Mouse (Mus musculus): ENCODE measurements at regions not wholly inside any gene's neighbourhood (a gene's known extent, or its start where the extent isn't known, plus 50 kb on each side); places are given as distances from the start of the nearest gene placed in this dataset.

- DNase-seq (ENCODE audit: low read depth, low spot score): no peak
Observed at GRCm38 (mm10) chr2:148107607-148108115, 60.9 kb upstream of the Foxa2 start.

DNA sequence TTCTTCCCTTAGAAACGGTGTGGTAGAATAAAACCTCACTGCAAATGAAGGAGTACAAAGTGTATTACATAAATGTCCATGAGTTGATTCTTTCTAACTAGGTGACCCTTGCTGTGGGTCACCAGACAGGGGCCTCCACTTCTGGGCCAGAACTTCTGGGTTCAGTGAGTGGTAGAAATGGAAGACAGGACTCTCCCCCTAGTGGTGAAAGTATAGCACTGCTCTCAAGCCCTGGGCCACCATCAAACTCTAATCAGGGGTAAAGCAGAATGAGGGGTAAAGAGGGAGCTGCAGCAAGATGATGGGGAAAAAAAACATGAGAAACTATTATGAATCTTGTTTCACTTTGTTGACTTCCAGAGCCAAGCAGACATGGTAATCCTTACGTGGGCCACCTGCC lies 63.4 kb upstream of the Foxa2 start:
- peak; percentile 23 for DNase-seq (ENCODE audit: low read depth, low spot score)

- DNase-seq (ENCODE audit: low read depth, low spot score): peak; percentile 58
Observed at GRCm38 (mm10) chr2:148111889-148112288, 65.1 kb upstream of the Foxa2 start.

- no peak for DNase-seq (ENCODE audit: low read depth, low spot score)
Observed at GRCm38 (mm10) chr2:148113184-148113583, 66.4 kb upstream of the Foxa2 start.

DNA sequence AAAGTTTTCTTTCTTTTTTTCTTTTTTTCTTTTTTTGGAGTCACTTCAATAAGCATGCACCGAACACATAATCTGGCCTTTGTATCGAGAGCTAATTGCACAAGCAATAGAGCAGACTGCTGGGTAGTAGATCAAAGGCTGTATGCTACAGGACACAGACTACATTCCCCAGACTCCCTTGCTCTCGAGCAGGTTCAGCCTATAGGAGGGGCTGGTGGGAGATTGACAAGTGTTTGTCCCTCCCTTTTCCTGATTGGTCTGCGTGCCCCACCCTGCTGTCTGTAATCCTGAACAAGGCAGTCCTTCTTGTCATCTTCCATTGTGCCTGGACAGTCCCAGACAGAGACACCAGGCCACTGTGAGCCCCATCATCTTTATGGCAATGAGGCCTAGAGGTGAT lies 67.8 kb upstream of the Foxa2 start:
- peak; percentile 60 for DNase-seq (ENCODE audit: low read depth, low spot score)

GRCm38 (mm10) chr2:148116033-148116790 lies 69.4 kb upstream of the Foxa2 start:
- DNase-seq (ENCODE audit: low read depth, low spot score): no peak

DNA sequence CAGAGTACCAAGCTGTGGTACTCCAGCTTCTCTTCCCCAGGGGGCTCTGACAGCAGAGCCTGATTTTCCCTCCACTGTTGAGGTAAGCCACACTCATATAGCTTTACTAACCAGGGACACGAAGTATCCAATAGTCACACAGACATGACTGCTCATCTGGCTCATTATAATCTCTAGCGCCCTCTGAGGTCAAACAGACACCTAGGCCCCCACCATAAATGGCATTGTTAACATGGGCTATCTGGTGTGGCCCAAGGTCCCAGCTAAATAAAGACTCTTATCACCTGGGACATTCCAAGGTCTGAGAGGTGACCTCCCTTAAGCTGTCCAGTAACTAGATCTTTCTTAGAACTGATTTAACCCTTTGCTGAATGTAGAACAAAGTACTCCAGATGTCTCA lies 70.7 kb upstream of the Foxa2 start:
- peak; percentile 2 for DNase-seq (ENCODE audit: low read depth, low spot score)

- DNase-seq (ENCODE audit: low read depth, low spot score): peak; percentile 87
Observed at GRCm38 (mm10) chr2:148121885-148122876, 75.4 kb upstream of the Foxa2 start.

- DNase-seq (ENCODE audit: low read depth, low spot score): peak; percentile 15
Observed at GRCm38 (mm10) chr2:148123780-148124179, 77.0 kb upstream of the Foxa2 start.

DNA sequence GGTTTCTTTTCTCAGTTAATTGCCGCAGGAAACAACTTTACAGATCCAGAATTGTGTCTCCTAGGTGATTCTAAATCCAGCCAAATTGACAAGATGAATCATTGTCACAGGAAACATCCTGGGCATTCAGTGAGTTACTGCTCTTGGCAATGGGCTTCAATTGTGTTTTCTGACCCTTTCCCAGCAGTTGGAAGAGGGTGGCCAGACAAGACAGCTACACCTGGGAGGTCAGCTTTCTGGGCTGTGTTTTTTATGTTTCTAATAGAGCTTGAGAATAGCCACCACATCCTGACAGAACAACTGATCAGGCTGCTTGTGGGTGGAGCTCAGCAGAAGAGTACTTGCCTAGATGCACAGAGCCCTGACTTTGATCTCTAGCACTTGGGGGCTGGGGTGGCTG lies 87.0 kb upstream of the Foxa2 start:
- no peak for DNase-seq (ENCODE audit: low read depth, low spot score)

GRCm38 (mm10) chr2:148141936-148142335 lies 95.2 kb upstream of the Foxa2 start:
- no peak for DNase-seq (ENCODE audit: low read depth, low spot score)

GRCm38 (mm10) chr2:148144816-148145215 lies 98.0 kb upstream of the Foxa2 start:
- no peak for DNase-seq (ENCODE audit: low read depth, low spot score)

DNA sequence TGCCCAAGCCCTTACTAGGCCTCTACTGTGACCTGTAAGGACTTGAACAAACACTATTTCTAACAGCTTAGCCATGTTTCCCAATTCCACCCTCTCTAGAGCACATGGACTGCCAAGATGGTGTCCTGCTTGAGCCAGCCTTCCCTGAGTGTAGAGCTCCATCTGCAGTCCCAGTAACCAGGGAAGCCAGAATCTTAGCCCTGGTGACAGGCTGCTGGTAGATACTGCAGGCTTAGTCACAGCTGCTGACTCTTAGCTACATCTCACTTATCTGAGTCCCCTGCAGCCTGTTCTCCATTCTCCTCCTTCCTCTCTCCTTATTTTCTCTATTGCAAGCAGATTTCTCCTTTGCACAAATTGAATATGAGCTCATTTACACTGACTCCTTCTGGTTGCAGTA lies 101.5 kb upstream of the Foxa2 start:
- no peak for DNase-seq (ENCODE audit: low read depth, low spot score)

GRCm38 (mm10) chr2:148149426-148149825 lies 102.7 kb upstream of the Foxa2 start:
- DNase-seq (ENCODE audit: low read depth, low spot score): no peak

DNA sequence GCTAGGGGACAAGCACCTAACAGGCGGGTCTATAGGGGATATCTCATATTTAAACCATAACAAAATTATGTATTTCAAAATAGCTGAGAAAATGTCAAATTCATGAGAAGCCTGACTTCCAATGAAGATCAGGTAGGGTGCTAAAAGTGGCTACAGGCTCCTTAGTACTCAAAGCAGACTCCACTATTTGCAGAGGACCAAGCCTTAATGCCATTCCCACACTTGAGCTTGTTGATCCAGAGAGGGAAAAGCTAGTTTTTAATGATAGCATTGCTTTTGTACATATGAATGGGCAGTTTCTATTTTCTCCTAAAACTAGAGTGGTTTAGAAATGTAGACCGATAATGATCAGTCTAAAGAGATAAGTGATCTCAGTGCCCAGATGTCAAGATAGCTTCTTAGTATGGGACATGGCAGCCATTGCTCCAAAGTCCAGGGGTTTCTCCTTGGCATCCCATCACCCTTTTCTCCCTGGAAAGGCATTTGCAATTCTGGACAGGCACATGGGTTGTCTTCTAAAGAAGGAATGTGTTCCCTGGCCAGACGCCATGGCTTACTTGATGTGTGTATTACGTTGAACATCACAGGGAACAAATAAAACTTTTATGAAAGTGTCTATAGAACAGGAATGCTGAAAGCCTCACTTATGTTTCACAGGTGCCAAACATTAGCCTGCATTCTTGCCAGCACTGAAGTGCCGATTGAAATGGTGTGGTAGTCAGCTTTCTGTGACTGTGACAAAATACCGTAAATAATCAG lies 106.9 kb upstream of the Foxa2 start:
- no peak for DNase-seq (ENCODE audit: low read depth, low spot score)

- no peak for DNase-seq (ENCODE audit: low read depth, low spot score)
Observed at GRCm38 (mm10) chr2:148156122-148156521, 109.4 kb upstream of the Foxa2 start.

DNA sequence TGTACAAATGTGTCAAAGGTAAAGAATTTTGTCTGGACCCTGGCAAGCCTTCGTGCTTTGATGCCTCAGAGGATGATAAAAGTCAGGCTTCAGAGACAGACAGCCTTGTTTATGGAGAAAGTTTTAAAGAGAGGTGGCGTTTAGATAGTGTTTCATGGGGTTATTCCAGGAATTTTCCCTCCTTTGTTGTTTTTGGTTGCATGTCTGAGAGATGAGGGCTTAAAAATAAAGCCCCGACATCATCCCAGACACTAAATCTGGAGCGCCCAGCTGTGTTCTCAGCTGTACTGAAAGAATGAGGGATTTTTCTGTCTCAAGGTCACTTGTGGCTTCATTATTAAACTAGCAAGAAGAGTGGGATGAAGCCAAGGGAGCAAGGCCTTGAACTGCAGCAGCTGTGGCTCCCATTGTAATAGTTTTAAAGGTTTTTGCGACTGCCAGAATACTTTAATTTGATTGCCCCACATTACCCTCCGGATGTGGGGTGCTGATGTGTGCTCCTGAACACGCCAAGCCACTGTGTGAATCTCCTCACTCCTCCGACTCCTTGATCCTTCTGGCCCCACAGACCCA lies 112.3 kb upstream of the Foxa2 start:
- no peak for DNase-seq (ENCODE audit: low read depth, low spot score)

DNA sequence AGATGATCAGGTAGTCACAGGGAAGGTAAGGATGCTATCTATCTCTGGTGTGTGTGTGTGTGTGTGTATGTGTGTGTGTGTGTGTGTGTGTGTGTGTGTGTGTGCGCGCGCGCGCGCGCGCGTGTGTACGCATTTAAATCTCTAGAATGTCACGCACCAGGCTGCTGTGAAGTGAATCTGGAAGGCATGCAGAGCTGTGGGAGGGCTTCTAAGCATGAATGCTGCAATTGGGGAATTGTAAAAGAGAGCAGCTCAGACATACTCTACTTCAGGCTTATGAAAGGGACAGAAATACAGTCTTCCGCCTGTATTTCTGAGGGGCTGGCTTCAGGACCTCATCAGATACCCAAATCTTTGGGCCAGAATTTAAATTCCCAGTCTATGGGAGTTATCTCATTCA lies 114.2 kb upstream of the Foxa2 start:
- DNase-seq (ENCODE audit: low read depth, low spot score): no peak

DNA sequence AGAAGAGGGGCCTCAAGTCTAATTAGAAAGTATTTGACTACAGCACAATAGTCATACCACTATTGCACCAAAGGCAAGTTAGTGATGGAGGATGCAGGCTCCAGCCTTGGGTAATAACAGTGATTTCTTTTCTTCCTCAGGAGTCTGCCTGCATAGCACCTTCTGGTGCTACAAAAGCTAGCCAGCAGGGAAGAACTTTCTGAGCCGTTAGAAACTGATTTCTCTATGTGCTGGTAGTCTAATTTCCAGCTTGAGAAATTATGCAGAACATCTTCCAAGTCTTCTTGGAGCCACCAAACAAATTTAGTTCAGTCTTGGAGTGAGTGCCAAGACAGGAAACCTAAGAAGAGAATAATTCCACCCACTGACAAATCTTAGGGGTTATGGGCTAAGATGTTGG lies 115.2 kb upstream of the Foxa2 start:
- DNase-seq (ENCODE audit: low read depth, low spot score): no peak

DNA sequence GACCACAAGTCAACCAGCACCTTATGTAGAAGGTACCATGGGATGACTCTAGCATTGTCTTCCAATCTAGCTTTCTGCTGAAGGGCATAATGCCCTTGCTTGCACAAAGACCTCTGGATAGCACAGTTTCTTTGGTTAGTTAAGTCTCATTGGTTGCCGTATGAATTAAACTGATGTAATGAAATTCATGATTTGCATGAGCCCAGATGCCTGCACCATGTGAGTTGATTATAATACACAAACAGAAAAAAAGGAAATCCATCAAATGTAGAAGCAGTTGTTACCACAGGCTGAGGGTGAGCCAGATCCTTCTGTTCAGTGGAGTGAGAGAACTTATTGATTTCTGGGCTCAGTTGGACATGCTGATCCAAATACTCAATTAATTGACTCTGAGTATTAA lies 115.8 kb upstream of the Foxa2 start:
- no peak for DNase-seq (ENCODE audit: low read depth, low spot score)

DNA sequence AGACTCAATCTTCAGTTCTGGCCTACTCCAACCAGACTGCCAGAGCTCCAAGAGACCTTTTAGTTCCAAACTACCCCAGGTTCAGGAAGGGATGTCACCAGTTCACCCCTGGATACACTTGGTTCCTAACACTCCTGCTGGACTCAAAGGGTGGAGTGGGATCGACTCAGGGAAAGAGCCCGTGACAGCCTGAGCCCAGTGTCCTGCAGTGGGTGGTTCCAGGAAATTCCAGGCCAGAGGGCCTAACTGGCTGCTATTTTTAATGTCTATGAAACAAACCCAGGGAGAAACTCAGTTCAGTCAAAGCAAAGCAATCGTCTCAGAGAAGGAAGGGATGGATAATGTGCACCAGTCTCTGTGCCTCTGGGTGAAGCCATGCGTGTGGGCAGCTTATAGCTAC lies 124.3 kb upstream of the Foxa2 start:
- no peak for DNase-seq (ENCODE audit: low read depth, low spot score)
